Mouse (Mus musculus) left cerebral cortex, adult 18-20 months (tissue): ENCODE results near the gene Lrch4. TPM values are rescaled to one million over a fixed set of nuclear protein-coding genes. Genes with fewer than 3 reads are reported as not detected.

Source experiments
- DNase-seq, 2 experiments: peaks; one replicate each; pipeline ENCODE4 v3.0.0; 2021 to 2022; ENCODE audit warnings: low spot score in 2 of 2, mixed read lengths in 1 of 2
- total RNA-seq, 2 experiments: library from RNA; stranded (reverse); gene quantifications; 2 replicates each; pipeline ENCODE4 v1.2.3; 2021

Lrch4 gene
- total RNA-seq, 2 experiments from 2014 or later = 13.8 to 14.3 TPM

GRCm38 (mm10) chr5:137686127-137686790 lies 57.3 kb downstream of the Lrch4 start:
- no peak for DNase-seq

- no peak for DNase-seq
These were observed 61.1 kb downstream of the Lrch4 start for GRCm38 (mm10) chr5:137689974-137690373.

GRCm38 (mm10) chr5:137690531-137690930 lies 61.6 kb downstream of the Lrch4 start:
- DNase-seq = no peak

Other genes starting within 250 kb of the Lrch4 start
- gene Zan, start 152.1 kb upstream of the Lrch4 start, total RNA-seq = under 1 TPM; 0.12 to 0.30 TPM
- 10 to 100 TPM; 31.3 to 33.3 TPM for gene Pop7, start 126.6 kb upstream of the Lrch4 start, total RNA-seq
- 10 to 100 TPM; 62.3 to 65.6 TPM for gene Gigyf1, start 110.6 kb upstream of the Lrch4 start, total RNA-seq
- not detected for gene Epo, start 95.9 kb upstream of the Lrch4 start, total RNA-seq
- gene Gnb2, start 95.6 kb upstream of the Lrch4 start, total RNA-seq = 100 to 1,000 TPM; 607 to 661 TPM
- gene Actl6b, start 75.6 kb upstream of the Lrch4 start, total RNA-seq = 100 to 1,000 TPM; 112 to 115 TPM
- gene Tfr2, start 59.3 kb upstream of the Lrch4 start, total RNA-seq = 10 to 100 TPM; 12.8 to 13.2 TPM
- 10 to 100 TPM; 23.0 to 24.6 TPM for gene Mospd3, start 28.1 kb upstream of the Lrch4 start, total RNA-seq
- 10 to 100 TPM; 12.6 to 15.2 TPM for gene Pcolce, start 15.3 kb upstream of the Lrch4 start, total RNA-seq
- under 1 TPM; 0.21 to 0.45 TPM for gene Fbxo24, start 119 bp upstream of the Lrch4 start, total RNA-seq
- 10 to 100 TPM in 1 of 2 experiments, 1 to 10 TPM in 1; 9.7 to 10.1 TPM for gene Gm20605, start 54 bp downstream of the Lrch4 start, total RNA-seq
- gene Sap25, start 12.2 kb downstream of the Lrch4 start, total RNA-seq = 10 to 100 TPM in 1 of 2 experiments, 1 to 10 TPM in 1; 6.9 to 10.6 TPM
- gene Irs3, start 16.6 kb downstream of the Lrch4 start, total RNA-seq = under 1 TPM; 0.44 to 0.87 TPM
- 10 to 100 TPM; 46.9 to 48.9 TPM for gene Agfg2, start 55.6 kb downstream of the Lrch4 start, total RNA-seq
- gene Nyap1, start 112.5 kb downstream of the Lrch4 start, total RNA-seq = 10 to 100 TPM; 80.1 to 82.0 TPM
- gene Tsc22d4, start 116.6 kb downstream of the Lrch4 start, total RNA-seq = 100 to 1,000 TPM; 139 to 145 TPM
- gene Ppp1r35, start 149.7 kb downstream of the Lrch4 start, total RNA-seq = 10 to 100 TPM; 23.7 to 25.7 TPM
- 10 to 100 TPM; 39.1 to 50.2 TPM for gene Mepce, start 158.5 kb downstream of the Lrch4 start, total RNA-seq
- 1 to 10 TPM; 5.9 to 7.6 TPM for gene Zcwpw1, start 158.7 kb downstream of the Lrch4 start, total RNA-seq
- gene Pilra, start 207.2 kb downstream of the Lrch4 start, total RNA-seq = under 1 TPM; 0.51 to 0.91 TPM
- gene Pilrb1, start 229.0 kb downstream of the Lrch4 start, total RNA-seq = not detected
- under 1 TPM in 1 of 2 experiments, not detected in 1; 0.19 TPM for gene Pilrb2, start 242.7 kb downstream of the Lrch4 start, total RNA-seq